Mouse (Mus musculus) thymus, adult 2 months (tissue): ENCODE data around the gene Fus. TPM values are rescaled to one million over a fixed set of nuclear protein-coding genes. Genes with fewer than 3 reads are reported as not detected.

Source experiments
- DNase-seq: peaks from one replicate; pipeline ENCODE4 v3.0.0; 2021
- H3K27ac ChIP-seq: fragments of 200-500 bp; 2 replicates; pipeline ENCODE4 v1.5.1; 2012; ENCODE audit warnings: low read length, control low read depth; ENCODE audit not compliant: control insufficient read depth, insufficient read depth
- H3K27me3 ChIP-seq: fragments of 200-500 bp; 2 replicates; pipeline ENCODE4 v1.6.1; 2012; ENCODE audit warnings: mild to moderate bottlenecking, low read length, moderate library complexity, mixed read lengths; ENCODE audit not compliant: control insufficient read depth, insufficient read depth
- H3K36me3 ChIP-seq: fragments of 200-500 bp; 2 replicates; pipeline ENCODE4 v1.6.1; 2012; ENCODE audit warnings: mild to moderate bottlenecking, low read length, moderate library complexity; ENCODE audit not compliant: control insufficient read depth, insufficient read depth
- H3K4me1 ChIP-seq: fragments of 200-500 bp; replicated peaks from 2 replicates; pipeline ENCODE4 v1.6.1; 2012; ENCODE audit warnings: low read length; ENCODE audit not compliant: control insufficient read depth, insufficient read depth
- H3K4me3 ChIP-seq: fragments of 200-500 bp; 2 replicates; pipeline ENCODE4 v1.5.1; 2012; ENCODE audit warnings: mild to moderate bottlenecking, low read length, control low read depth, moderate library complexity; ENCODE audit not compliant: control insufficient read depth, insufficient read depth
- CTCF ChIP-seq: fragments of 200-500 bp; IDR thresholded peaks from 2 replicates; pipeline ENCODE4 v1.5.1; 2012; ENCODE audit warnings: mild to moderate bottlenecking, control low read depth, low read length, moderate library complexity, borderline replicate concordance; ENCODE audit not compliant: control insufficient read depth, poor library complexity, insufficient read depth; ENCODE audit errors: extremely low read depth
- POLR2A ChIP-seq: fragments of 200-500 bp; IDR thresholded peaks from 2 replicates; pipeline ENCODE4 v1.6.1; 2012; ENCODE audit warnings: mild to moderate bottlenecking, low read length, control low read depth, moderate library complexity; ENCODE audit not compliant: control insufficient read depth, poor library complexity, insufficient read depth; ENCODE audit errors: extremely low read depth
- WGBS: fragments of 180-500 bp; shearing (Covaris S2); methylation state at CpG from one replicate; pipeline ENCODE4 v1.1.7; 2018; 5-methylcytosine and 5-hydroxymethylcytosine counted together
- polyA plus RNA-seq: library from polyadenylated mRNA; depleted of rRNA; stranded (reverse); fragments of >200 nt; gene quantifications from 2 replicates; pipeline ENCODE4 v1.2.3, GENCODE M21; 2012

The Fus gene
- polyA plus RNA-seq, 1 experiment, result 478 TPM

GRCm38 (mm10) chr7:127944614-127945013 lies 22.6 kb upstream of the Fus start:
- Histone ChIP-seq H3K4me1 (no peaks in the 10 kb centered on the region), H3K36me3 (no peaks in the 10 kb centered on the region), H3K4me3 (no peak overlapping the region), H3K27me3 (no peaks in the 10 kb centered on the region), H3K27ac (no peak overlapping the region)
- no peak for DNase-seq
- 69% methylated on average over 23 of the region's 23 CpGs for WGBS
- TF ChIP-seq POLR2A, result no peak
- no peak for TF ChIP-seq CTCF

GRCm38 (mm10) chr7:127946470-127947023 lies 20.7 kb upstream of the Fus start, which contains the start of gene Prss36:
Gene Prss36 (minus strand): TSS chr7:127946725.
- DNase-seq, result no peak
- H3K27ac ChIP-seq, result no peak within 1 kb of the TSS
- H3K4me1 ChIP-seq, result no peaks in the 10 kb centered on the region
- no peaks in the 10 kb centered on the region for H3K27me3 ChIP-seq
- TF ChIP-seq CTCF (no peak), POLR2A (no peak)
- 94% methylated on average over 6 of the region's 6 CpGs for WGBS
- H3K36me3 ChIP-seq, result no peaks in the 10 kb centered on the region
- no peak within 1 kb of the TSS for H3K4me3 ChIP-seq

DNA sequence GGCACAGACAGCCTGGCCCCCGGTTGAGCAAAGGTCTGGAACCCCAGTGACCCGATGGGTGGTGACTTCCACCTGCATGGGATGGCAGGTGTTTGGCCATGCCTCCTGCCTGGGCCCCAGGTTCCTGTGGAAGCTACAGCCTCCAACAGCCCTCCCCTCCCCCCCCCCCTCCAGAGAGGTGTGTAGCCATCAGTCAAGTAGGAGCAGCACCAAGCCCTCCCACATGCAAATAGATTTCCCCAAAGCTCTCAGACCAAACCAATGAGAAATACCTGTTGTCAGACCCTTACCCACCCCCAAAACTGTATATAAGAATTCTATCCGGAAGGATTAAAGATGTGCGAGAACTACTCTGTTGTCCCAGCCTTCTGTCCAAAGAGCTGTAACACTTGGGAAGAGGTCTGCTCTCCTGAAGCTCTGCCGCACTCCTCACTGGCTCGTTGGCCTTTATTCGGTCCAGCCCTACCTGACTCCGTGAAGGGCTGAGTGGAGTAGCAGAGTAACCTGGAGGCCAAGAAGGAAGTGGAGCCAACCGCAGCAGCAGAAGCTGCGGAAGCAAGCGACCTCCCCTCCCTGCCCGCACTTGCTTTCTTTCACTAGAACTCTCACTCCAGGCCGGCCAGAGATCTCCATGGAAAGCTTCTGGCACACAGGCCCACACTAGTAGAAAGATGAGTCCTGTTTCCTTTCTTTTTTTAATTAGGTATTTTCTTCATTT lies 14.2 kb upstream of the Fus start:
- H3K36me3 ChIP-seq, result no peaks in the 10 kb centered on the region
- peaks cover 7% of the 10 kb centered on the region for H3K4me1 ChIP-seq
- peak overlapping the region; percentile 9; the same call in 1 of the 2 replicates for H3K4me3 ChIP-seq
- no peak overlapping the region; the same call in 1 of the 2 replicates for H3K27ac ChIP-seq
- peak; percentile 29 for DNase-seq
- no peaks in the 10 kb centered on the region for H3K27me3 ChIP-seq
- WGBS, result 13% methylated on average over 13 of the region's 13 CpGs
- TF ChIP-seq CTCF (no peak), POLR2A (no peak)

DNA sequence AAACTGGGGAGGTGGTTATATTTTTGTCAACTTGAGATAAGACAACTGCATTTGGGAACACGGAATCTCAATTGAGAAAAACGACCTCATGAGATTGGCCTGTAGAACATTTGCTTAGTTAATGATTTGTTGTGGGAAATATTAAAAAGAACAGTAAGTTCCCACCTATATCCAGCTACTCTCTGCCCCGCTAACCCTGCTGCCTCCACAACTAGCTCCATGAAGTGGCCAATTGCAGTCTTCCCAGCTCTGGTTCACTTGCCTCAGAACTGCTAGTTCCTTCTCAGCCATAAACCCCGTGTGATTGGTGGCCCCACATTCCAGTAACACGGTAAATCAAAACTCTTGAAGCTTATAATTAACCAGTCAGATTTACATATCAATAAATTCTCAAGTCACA lies 7.9 kb upstream of the Fus start:
- TF ChIP-seq POLR2A (no peak), CTCF (no peak)
- no peak for DNase-seq
- 81% methylated on average over 5 of the region's 5 CpGs for WGBS

DNA sequence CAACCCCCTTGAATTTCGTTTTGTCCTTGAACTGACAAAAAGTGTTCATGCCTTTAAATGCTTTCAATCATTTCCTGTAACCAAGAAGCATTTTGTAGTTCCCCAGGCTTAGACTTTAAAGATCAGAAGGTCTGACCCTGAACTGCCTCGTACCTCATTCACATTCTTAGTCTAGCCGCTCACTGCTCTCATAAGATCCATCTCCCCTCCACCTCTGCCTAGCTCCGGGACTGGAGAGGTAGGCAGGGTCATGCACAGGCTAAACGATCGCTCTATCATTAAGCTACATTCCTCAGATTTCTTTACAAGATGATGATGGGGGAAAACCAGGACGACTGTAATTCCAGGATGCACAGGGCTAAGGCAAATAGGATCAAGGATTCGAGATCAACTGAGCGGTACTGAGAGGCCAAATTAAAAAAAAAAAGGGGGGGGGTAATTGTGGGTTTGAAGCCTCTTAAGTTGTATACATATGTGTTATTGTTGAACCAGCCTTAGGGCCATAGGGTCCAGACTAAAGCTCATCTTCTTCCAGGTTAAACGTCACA lies 812 bp upstream of the Fus start:
- peak; percentile 14 for DNase-seq
- peaks cover 18% of the 10 kb centered on the region for H3K36me3 ChIP-seq
- peak overlapping the region; percentile 88 for H3K4me3 ChIP-seq
- H3K27me3 ChIP-seq, result no peaks in the 10 kb centered on the region
- peaks cover 10% of the 10 kb centered on the region for H3K4me1 ChIP-seq
- TF ChIP-seq CTCF, result no peak
- TF ChIP-seq POLR2A, result no peak
- H3K27ac ChIP-seq, result peak overlapping the region; percentile 75
- 10% methylated on average over 10 of the region's 10 CpGs for WGBS

More for the DNA sequence above, 7.9 kb upstream of the Fus start:
- H3K36me3 ChIP-seq, result no peaks in the 10 kb centered on the region
- no peak overlapping the region for H3K4me3 ChIP-seq
- H3K27me3 ChIP-seq, result no peaks in the 10 kb centered on the region
- no peaks in the 10 kb centered on the region for H3K4me1 ChIP-seq
- H3K27ac ChIP-seq, result no peak overlapping the region

DNA sequence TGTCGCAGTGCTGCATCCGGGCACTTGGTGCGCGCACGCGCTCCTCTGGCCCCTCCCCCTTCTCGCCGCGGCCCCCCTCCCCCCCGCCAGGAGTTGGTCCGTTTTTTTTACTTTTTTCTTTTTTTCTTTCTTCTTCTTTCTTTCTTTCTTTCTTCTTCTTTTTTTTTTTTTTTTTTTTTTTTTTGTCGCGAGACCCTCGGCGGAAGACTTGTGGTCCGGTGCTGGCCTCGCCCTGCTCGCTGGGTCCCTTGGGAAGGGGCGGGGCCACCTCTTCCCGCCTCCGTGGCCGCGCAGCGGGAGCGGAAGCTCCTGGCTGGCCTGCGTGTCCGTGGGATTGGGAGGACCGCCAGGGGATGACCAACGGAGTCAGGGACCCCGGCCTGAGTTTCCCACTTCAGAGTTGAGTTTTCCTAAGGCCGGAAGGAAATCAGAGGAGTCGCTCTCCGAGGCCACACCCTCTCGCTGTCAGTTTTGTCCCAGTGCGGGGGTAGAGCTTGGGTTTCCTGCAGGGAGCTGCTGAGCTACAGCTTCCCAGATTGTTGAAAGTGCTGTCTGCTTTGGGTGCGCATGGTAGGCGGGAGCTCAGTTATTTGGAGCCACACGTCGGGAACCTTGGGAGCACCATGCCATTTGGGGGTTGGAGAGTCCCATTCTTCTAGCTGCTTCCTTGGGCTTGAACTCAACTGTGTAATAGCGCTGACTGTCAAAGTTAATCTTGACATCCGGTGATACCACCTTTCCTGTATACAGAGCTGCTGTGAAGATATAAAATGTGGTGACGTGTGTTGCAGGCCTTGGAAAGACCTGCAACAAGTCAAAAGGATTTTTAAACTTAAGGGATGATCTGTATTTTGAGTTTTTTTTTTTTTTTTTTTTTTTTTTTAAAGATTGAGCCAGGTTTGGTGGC lies 918 bp downstream of the Fus start:
- Histone ChIP-seq H3K36me3 (peaks cover 36% of the 10 kb centered on the region), H3K27ac (peak overlapping the region; percentile 44), H3K4me3 (peak overlapping the region; percentile 88), H3K27me3 (no peaks in the 10 kb centered on the region), H3K4me1 (peaks cover 10% of the 10 kb centered on the region)
- peak; percentile 54 for DNase-seq
- TF ChIP-seq POLR2A, result no peak
- under 1% methylated on average over 41 of the region's 42 CpGs for WGBS
